Mouse (Mus musculus) megakaryocyte, adult 5-6 weeks (primary cell): ENCODE results near the gene Daam2. TPM values are rescaled to one million over a fixed set of nuclear protein-coding genes. Genes with fewer than 3 reads are reported as not detected.

Experiments used
- total RNA-seq, 2 experiments: library from RNA; stranded (forward) in 1 of 2; stranded (reverse) in 1 of 2; fragments of 153-499, 151-499 nt in 1 of 2; fragments of 221-1000, 200-1000 nt in 1 of 2; gene quantifications; 2 replicates each; pipeline versions ENCODE4 v1.2.3 to v1.2.4; 2015 to 2017

Daam2 gene
- total RNA-seq, 2 experiments from 2014 or later: 0.04 TPM; not detected in 1

Other genes with a start within 250 kb of the Daam2 start
- gene Mocs1, start 136.0 kb downstream of the Daam2 start, total RNA-seq (2015): 56.6 and 60.7 TPM in 2 replicates
- gene Mocs1, start 136.0 kb downstream of the Daam2 start, total RNA-seq (2017): 24.3 and 43.1 TPM in 2 replicates
- not detected in 2 replicates for gene Kif6, start 50.8 kb upstream of the Daam2 start, total RNA-seq (2015)
- not detected in 2 replicates for gene Kif6, start 50.8 kb upstream of the Daam2 start, total RNA-seq (2017)